Mouse (Mus musculus) kidney, postnatal 0 days (tissue): ENCODE results near the gene Hopx. TPM values are rescaled to one million over a fixed set of nuclear protein-coding genes. Genes with fewer than 3 reads are reported as not detected.
"Not testable (repeated sequence)": the region's sequence is repeated elsewhere in the genome, so short reads cannot be mapped to it uniquely, and the experiment has no call there.

Experiments
- ATAC-seq: fragments of 200-750 bp; cut with Nextera tagmentation; replicated peaks from 2 replicates; pipeline ENCODE4 v1.8.0; 2017; ENCODE audit warnings: low read depth, moderate number of reproducible peaks, moderate TSS enrichment, moderate library complexity; ENCODE audit not compliant: low FRiP score
- DNase-seq: peaks from one replicate; pipeline ENCODE4 v3.0.0-alpha.2; 2016; ENCODE audit warnings: low spot score
- H3K27ac ChIP-seq: fragments of 300-500 bp; sonication (generic); 2 replicates; pipeline ENCODE4 v1.5.1; 2014; ENCODE audit warnings: mild to moderate bottlenecking
- H3K27me3 ChIP-seq: fragments of 300-500 bp; sonication (generic); 2 replicates; pipeline ENCODE4 v1.6.1; 2014; ENCODE audit warnings: low read length, mixed read lengths; ENCODE audit not compliant: insufficient read depth
- H3K36me3 ChIP-seq: fragments of 300-500 bp; sonication (generic); 2 replicates; pipeline ENCODE4 v1.6.1; 2014; ENCODE audit warnings: low read length, mixed read lengths; ENCODE audit not compliant: insufficient read depth
- H3K4me1 ChIP-seq: fragments of 300-500 bp; sonication (generic); replicated peaks from 2 replicates; pipeline ENCODE4 v1.6.1; 2014; ENCODE audit warnings: antibody characterized with exemption, low read length, mixed read lengths; ENCODE audit not compliant: insufficient read depth
- H3K4me2 ChIP-seq: fragments of 300-500 bp; sonication (generic); 2 replicates; pipeline ENCODE4 v1.6.1; 2014; ENCODE audit warnings: mild to moderate bottlenecking, low read length, moderate library complexity, mixed read lengths
- H3K4me3 ChIP-seq: fragments of 300-500 bp; sonication (generic); replicated peaks from 2 replicates; pipeline ENCODE4 v1.5.1; 2014; ENCODE audit warnings: low read depth, low read length
- H3K9ac ChIP-seq: fragments of 300-500 bp; sonication (generic); 2 replicates; pipeline ENCODE4 v1.6.1; 2014; ENCODE audit warnings: low read depth, low read length
- H3K9me3 ChIP-seq: fragments of 300-500 bp; sonication (generic); replicated peaks from 2 replicates; pipeline ENCODE4 v1.6.1; 2016; ENCODE audit warnings: low read length, inconsistent platforms, mixed read lengths
- CTCF ChIP-seq: IDR thresholded peaks from 2 replicates; pipeline ENCODE4 v1.5.1; 2016; ENCODE audit warnings: antibody characterized with exemption, low read depth, mild to moderate bottlenecking, moderate library complexity
- WGBS: fragments of 180-500 bp; shearing (Covaris S2); extraction: QIAGEN DNeasy Blood & Tissue Kit; methylation state at CpG from one replicate; pipeline ENCODE4 v1.1.7; 2014; 5-methylcytosine and 5-hydroxymethylcytosine counted together
- polyA plus RNA-seq: library from polyadenylated mRNA; unstranded; fragments of >200 nt; fragmentation: Nextera tagmentation; extraction: Ambion mirVana; gene quantifications from 2 replicates; pipeline ENCODE4 v1.2.1, GENCODE M21; 2015

Gene Hopx
- polyA plus RNA-seq, 1 experiment from 2014 or later: 3.9 TPM

DNA sequence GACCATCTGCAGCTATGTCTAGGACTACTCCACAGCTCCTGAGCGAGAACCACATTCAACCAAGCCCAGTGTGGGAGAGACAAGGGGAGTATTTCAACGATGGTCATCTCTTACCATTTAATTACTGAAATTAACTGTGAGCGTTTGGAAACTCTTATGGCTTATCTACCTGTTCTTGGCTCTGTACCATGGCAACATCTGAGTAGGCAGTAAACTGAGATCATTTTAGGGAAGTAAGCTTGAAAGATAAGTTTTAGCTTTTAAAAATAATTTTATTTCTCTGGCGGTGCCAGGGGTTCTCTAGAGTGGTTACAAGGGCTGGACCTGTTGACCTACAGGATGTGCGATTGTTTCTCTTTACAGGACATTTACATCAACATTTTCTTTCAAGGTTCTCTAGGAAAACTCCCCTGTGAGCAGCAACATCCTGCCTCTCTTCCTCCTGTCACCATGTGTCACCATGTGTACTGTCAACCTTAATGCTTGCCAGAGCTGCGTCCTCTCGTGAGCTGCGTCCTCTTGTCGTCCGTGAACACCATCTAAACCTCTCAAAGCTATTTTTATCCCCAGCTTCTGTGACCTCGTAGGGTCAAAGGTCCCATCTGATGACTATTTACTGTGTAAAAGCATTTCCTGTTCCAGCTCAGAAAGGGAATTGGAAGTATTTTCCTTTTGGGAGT lies 15.5 kb downstream of the Hopx start:
- H3K4me3 ChIP-seq: no peak overlapping the region
- no peak for TF ChIP-seq CTCF
- H3K4me2 ChIP-seq: no peak overlapping the region
- H3K9ac ChIP-seq: no peak overlapping the region
- H3K36me3 ChIP-seq: no peaks in the 10 kb centered on the region
- no peaks in the 10 kb centered on the region for H3K27me3 ChIP-seq
- H3K9me3 ChIP-seq: no peaks in the 10 kb centered on the region
- ATAC-seq (no peak), DNase-seq (peak; percentile 52)
- no peaks in the 10 kb centered on the region for H3K4me1 ChIP-seq
- H3K27ac ChIP-seq: peak overlapping the region; percentile 38; the same call in 1 of the 2 replicates
- WGBS: 50% methylated on average over 11 of the region's 11 CpGs

DNA sequence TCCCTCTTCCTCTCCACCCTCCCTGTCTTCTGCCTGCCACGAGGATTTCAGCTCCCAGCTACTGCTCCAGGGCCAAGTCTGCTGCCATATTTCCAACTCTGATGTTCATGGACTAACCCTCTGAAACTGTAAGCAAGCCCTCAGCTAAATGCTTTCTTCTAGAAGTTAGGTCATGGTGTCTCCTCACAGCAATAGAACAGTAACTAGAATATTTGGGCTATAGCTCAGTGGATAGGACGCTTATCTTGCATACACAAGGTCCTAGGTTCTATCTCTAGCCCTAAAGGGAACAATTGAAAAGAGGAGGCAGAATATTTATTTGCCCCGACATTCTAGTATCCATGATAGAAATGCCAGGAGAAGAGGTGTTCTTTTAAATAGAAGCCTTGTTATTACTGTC lies 16.0 kb downstream of the Hopx start:
- H3K9ac ChIP-seq: no peak overlapping the region
- no peaks in the 10 kb centered on the region for H3K9me3 ChIP-seq
- DNase-seq (no peak), ATAC-seq (no peak)
- no peak for TF ChIP-seq CTCF
- no peaks in the 10 kb centered on the region for H3K27me3 ChIP-seq
- 88% methylated on average over 3 of the region's 3 CpGs for WGBS
- H3K27ac ChIP-seq: no peak overlapping the region
- no peak overlapping the region for H3K4me3 ChIP-seq
- no peaks in the 10 kb centered on the region for H3K36me3 ChIP-seq
- no peaks in the 10 kb centered on the region for H3K4me1 ChIP-seq
- no peak overlapping the region for H3K4me2 ChIP-seq

DNA sequence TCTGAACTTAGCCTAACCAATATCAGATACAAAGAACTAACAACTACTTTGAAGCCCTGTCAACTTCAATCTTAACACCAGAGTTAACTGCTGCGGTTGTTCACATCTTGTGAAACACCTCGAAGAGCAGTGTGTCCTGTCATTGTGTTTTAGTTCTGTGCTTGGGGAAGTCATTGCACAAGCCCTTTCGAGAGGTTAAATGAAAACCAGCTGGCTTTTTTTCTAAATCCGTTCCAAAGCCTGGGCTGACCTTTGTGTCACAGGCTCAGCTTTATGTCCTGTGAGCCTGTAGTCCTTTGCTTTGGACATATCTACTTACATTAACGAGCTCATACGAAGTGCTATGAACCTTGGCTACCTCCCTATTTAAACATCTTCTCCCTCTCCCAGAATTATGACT lies 17.2 kb downstream of the Hopx start:
- no peak for TF ChIP-seq CTCF
- 21% methylated on average over 6 of the region's 6 CpGs for WGBS
- no peak overlapping the region for H3K4me3 ChIP-seq
- no peaks in the 10 kb centered on the region for H3K9me3 ChIP-seq
- H3K4me1 ChIP-seq: no peaks in the 10 kb centered on the region
- no peak overlapping the region for H3K9ac ChIP-seq
- no peak overlapping the region for H3K4me2 ChIP-seq
- DNase-seq (peak; percentile 70), ATAC-seq (no peak)
- H3K27me3 ChIP-seq: no peaks in the 10 kb centered on the region; the same call in 1 of the 2 replicates
- no peaks in the 10 kb centered on the region for H3K36me3 ChIP-seq
- H3K27ac ChIP-seq: peak overlapping the region; percentile 47; the same call in 1 of the 2 replicates

DNA sequence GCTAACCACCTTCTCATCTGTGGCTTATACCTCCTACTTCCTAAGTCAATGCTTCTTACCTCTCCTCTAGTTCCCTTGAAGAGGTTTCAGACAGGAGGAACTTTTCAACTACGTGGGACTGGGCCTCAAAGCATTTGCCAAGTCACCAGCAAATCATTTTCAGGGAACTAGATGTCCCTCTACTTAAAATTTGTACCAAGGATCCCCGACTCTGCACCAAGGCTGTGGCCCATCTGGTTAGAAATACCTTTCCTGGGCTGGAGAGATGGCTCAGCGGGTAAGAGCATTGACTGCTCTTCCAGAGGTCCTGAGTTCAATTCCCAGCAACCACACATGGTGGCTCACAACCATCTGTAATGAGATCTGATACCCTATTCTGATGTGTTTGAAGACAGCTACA lies 18.7 kb downstream of the Hopx start:
- not testable (repeated sequence) for H3K27me3 ChIP-seq, H3K4me1 ChIP-seq, H3K9me3 ChIP-seq, DNase-seq, H3K4me3 ChIP-seq, H3K27ac ChIP-seq, H3K9ac ChIP-seq, H3K4me2 ChIP-seq, ATAC-seq, H3K36me3 ChIP-seq
- 86% methylated on average over 3 of the region's 3 CpGs for WGBS

DNA sequence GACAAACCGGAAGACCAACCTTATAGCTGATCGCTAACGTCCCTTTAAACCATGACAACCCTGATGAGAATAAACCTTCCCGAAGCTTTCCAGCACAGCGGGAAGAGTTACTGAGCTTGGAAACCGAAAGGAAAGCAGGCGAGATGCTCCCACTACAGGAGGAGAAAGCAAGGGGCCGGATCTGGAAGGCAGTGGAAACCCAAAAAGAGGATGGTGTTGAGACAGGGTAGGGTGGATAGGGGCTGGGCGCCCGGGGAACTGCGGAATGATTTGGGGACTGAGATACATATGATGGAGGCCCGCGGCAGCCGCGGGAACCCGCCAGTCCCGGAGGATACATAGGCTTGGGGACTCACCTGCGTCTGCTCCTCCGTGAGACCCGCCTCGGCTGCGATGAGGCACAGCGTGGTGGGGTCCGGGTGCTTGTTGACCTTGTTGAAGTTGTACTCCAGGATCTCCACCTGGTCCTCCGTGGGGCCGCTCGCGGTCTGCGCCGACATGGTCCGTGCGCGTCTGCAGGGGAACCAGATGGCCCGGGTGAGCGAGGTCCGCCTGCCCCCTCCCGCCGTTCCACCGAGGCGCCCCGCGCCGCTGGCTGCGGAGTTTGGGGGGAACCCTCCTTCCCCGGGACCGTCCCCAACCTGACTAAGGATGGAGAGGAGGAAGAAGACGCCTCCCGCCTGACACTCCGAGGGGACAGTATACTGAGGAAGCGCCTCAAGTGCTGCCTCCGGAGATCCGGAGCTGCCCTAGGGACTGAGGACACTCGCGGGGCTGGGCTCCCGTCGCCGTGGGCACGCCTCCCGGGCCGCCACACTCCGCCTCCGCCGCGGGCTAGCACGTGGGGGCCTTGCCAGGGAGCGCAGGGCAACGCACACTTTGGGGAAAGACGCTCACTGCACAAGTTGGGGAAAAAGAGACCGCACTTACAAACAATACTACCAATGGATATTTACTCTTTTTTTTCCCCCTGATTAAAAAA lies 20.1 kb downstream of the Hopx start:
- H3K4me2 ChIP-seq: peak overlapping the region; percentile 99
- H3K27me3 ChIP-seq: no peaks in the 10 kb centered on the region; the same call in 1 of the 2 replicates
- H3K9ac ChIP-seq: peak overlapping the region; percentile 63
- no peaks in the 10 kb centered on the region for H3K9me3 ChIP-seq
- DNase-seq (peak; percentile 74), ATAC-seq (peak; percentile 79)
- peak overlapping the region; percentile 64 for H3K27ac ChIP-seq
- no peak for TF ChIP-seq CTCF
- H3K36me3 ChIP-seq: no peaks in the 10 kb centered on the region
- H3K4me1 ChIP-seq: no peaks in the 10 kb centered on the region
- peak overlapping the region; percentile 70 for H3K4me3 ChIP-seq
- WGBS: under 1% methylated on average over 69 of the region's 69 CpGs

DNA sequence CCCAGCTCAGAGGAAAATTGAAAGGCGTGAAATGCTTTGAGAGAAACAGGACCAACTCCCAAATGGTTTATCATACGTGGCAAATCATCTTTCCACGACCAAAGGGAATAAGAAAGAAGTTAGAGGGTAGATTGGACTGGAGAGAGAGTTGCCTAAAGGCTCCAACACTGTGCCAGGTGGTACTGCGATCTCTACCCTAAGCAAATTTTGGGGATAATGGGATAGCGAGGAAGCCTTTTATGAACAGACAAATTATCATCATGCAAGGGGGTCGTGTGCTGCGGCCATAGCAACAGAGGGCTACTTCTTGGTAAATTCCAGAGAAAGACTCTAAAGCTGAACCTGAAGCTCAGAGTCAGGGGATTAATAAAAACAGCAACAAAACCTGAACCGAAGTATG lies 21.0 kb downstream of the Hopx start:
- TF ChIP-seq CTCF: no peak
- ATAC-seq (no peak), DNase-seq (no peak)
- Histone ChIP-seq H3K4me1 (no peaks in the 10 kb centered on the region), H3K4me3 (peak overlapping the region; percentile 70), H3K27ac (no peak overlapping the region), H3K9ac (0 out of 2 replicates have a peak overlapping the region, but pooled peaks have one; percentile 63), H3K36me3 (no peaks in the 10 kb centered on the region), H3K4me2 (peak overlapping the region; percentile 99), H3K27me3 (no peaks in the 10 kb centered on the region; the same call in 1 of the 2 replicates), H3K9me3 (no peaks in the 10 kb centered on the region)
- WGBS: 49% methylated on average over 8 of the region's 8 CpGs
